Mouse (Mus musculus): ENCODE measurements at regions not wholly inside any gene's neighbourhood (a gene's known extent, or its start where the extent isn't known, plus 50 kb on each side); places are given as distances from the start of the nearest gene placed in this dataset.

GRCm38 (mm10) chrX:11716773-11717172, 389.2 kb downstream of the H2al1j start:
- DNase-seq (ENCODE audit: low spot score) = no peak

DNA sequence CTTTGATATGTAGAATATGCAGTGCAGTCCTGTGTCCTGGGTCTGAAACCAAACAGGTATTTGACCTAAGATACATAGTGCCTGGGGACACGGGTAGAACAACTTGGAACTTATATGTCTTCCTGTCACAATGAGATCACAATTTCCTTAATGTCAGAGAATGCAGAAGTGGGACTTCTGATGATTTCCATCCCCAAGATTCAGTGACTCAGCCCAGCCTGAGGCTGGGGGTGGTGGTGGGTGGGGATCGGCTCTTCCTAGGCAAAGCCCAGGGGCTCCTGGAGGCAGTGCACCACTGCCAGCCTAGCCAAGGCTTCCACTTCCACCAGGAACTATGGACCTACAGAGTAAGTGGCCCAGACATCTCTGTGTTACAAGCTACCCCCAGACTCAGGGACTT, 391.2 kb downstream of the H2al1j start:
- no peak for DNase-seq (ENCODE audit: low spot score)

- peak; percentile 19 for DNase-seq (ENCODE audit: low spot score)
Measured at GRCm38 (mm10) chrX:11720517-11720916, 392.9 kb downstream of the H2al1j start.

- DNase-seq (ENCODE audit: low spot score) = no peak
Measured at GRCm38 (mm10) chrX:11722730-11723129, 395.1 kb downstream of the H2al1j start.

DNA sequence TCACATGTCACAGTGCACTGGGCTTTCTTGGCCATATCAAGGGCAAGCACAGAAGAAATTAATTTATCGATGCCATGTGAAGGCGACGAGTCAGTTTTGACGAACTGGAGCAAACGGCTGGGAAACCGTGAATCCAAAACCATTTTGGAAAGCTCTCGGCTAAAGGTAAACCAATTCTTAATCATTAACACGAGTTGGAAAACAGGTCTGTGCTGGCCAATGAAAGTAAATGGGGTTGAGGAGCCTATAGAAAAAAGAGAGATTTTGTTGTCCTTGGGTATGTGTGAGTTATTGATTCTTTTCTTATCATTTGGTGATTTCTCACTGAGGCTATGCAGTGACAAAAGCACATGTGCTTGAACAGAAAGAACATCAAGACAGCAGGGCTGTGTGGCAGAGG, 397.1 kb downstream of the H2al1j start:
- no peak for DNase-seq (ENCODE audit: low spot score)

GRCm38 (mm10) chrX:11726524-11727231, 399.1 kb downstream of the H2al1j start:
- DNase-seq (ENCODE audit: low spot score) = no peak

DNA sequence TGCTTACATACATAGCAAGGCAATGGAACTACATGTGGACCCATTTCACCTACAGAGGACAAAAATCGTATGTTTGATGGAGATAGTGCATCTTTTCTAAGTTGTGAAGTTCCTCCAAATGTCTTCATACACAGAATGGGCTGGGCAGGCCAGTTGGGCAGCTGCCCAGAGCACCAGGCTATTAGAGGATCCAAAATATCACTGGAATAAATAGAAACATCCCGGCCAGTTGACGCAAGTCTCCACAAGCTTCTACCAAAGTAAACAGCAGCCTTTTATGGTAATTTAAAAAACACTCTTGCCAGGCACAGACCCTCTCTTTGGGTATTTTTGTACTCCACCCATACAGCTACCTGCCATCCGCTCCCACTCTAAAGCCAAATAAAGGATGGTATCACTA, 400.9 kb downstream of the H2al1j start:
- DNase-seq (ENCODE audit: low spot score) = no peak

DNA sequence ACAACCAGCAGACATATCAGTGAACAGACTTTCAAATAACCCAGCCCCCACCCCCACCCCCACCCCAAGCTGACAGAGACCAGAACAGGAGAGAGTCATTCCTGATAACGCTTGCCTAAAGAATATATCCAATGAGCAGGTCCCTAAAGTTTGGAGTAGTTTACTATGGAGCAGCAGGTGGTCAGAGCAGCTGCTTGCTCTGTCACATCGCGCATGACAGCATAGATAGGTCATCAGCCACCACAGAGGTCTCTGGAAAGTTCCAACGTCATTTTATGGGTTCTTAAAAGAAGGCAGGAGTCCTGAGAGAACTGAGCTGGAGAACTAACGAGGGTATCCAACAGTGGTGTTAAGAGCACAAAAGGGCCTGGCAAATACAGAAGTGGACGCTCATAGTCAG, 402.4 kb downstream of the H2al1j start:
- DNase-seq (ENCODE audit: low spot score) = no peak

DNA sequence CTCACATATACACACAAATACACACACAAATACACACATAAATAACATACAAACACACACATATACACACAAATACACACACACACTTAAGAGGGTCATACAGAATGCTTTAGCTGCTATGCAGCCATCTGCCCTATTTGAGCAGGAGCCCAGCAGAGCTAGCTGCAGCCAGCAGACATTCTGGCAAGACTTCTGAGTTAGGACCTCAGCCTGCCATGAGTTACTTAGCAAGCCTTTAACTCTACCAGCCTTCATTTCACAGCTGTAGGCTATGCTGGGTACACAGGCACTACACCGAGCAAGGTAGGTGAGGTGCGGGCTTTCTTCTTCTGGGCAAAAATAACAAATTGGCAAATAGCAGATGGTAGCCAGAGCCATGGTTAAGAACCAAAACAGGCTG, 404.7 kb downstream of the H2al1j start:
- DNase-seq (ENCODE audit: low spot score) = no peak

DNA sequence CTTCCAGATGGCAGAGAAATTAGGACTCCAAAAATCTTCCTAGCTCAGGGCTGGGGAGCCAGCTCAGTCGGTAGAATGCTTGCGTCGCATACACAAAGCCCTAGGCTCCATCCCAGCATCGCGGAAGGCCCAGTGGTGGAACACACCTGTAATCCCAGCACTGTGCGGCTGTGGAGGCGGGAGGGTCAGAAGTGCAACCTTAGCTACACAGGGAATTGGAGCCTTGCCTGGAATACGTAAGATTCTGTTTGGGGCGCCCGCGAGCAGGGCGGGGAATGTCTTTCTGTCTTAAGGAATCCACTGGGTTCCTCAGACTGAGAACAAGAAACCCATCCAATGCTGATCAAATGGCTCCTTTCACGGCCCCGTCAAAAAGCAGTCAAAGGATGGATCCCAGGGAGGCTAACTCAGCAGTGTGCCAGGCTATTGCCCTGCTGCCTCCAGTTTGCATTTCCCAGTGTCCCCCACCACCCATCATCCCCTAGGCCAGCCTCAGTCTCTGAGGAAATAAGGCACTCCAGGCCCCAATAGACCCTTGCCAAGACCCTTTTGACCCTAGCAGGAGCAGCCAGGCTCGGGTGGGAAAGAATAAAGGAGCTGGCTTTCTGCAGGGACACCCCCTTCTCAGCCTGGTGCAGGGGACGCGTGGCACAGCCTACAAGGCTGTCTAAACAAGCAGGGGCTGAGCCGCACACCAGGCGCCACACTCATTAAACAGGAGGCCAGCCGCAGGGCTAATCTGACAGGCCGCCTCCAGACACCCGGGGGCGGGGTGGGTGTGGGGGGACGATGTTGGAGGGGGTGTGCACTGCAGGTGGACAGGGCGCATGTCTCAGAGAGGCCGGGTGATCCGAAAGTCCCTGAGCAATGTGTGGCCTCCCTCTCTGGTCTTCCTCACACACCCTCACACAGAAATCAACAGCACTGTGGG, 407.1 kb downstream of the H2al1j start:
- no peak for DNase-seq (ENCODE audit: low spot score)

GRCm38 (mm10) chrX:11735516-11736170, 408.0 kb downstream of the H2al1j start:
- DNase-seq (ENCODE audit: low spot score) = peak; percentile 64

DNA sequence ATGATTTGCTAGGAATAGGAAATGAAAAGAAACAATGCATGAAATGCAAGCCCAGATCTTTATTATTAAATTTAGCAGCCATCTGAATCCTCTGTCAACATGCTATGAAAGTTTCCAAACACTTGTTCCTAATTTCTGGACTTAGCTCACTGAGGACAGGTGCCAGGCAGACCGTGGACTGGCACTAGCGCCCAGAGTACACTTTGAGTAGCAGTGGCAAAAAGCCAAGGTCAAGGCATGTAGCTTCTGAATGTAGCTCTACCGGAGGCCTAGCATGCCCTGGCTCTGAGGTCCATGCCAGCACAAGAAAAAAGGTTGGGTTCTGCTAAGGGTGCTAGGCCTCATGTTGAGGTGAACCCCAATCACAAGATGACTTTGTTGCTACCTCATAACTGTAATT, 408.9 kb downstream of the H2al1j start:
- peak; percentile 45 for DNase-seq (ENCODE audit: low spot score)

DNA sequence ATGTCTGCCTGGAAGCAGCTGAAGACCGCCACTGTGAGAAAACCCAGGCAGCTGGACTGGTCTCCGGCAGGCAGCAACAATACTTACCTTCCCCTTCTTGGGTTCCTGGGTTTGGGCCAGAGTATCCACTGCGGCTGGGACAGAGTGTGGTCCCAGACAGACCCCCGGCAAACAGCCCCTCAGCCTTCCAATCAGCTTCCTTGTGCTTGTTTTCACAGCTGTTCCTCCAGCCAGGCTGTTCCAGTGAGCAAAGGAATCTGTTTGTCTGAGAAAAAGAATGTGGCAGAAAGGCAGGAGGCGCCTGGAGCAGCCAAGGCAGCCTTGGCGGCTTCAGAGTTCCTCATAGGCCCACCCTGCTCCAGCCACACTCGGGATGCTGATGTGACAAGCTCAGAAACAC, 411.9 kb downstream of the H2al1j start:
- no peak for DNase-seq (ENCODE audit: low spot score)

- no peak for DNase-seq (ENCODE audit: low spot score)
Measured at GRCm38 (mm10) chrX:11745911-11746310, 414.2 kb downstream of the Bcor start.

DNA sequence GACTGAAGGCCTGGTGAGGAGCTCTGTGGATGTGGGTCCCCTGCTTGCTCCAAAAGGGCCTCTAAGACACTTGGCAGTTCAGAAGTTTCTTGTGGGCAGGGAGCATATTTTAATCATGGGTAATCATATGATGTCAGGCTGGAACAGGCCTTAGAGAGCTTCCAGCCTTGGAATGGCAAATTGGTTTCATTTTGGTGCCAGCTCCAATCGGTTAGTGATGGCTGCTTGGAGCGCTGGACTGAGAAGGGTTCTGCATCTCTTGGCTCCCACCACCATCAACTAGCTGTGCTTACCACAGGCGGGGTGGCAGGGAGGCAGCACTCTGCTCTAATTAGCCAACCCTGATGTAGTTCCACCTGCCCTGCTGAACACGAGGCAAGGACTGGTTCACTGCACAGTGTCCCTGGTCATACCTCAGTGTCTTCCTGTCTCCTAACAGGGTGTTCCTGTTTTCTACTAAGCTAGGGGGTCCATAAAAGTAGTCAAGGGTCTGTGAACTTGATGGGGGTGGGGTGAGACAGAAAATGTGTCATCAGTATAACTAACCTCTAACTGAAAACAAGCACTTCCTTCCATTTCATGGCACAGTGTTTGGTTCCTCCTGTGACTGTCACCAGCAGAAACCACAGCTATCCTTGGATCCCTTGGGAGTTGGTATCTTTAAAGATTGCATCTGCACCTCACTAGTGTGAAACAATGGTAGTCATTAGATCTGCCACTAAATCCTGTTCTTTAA, 412.6 kb downstream of the Bcor start:
- DNase-seq (ENCODE audit: low spot score) = no peak

GRCm38 (mm10) chrX:11748278-11748677, 411.9 kb downstream of the Bcor start:
- peak; percentile 31 for DNase-seq (ENCODE audit: low spot score)

- DNase-seq (ENCODE audit: low spot score) = no peak
Measured at GRCm38 (mm10) chrX:11752513-11752912, 407.6 kb downstream of the Bcor start.

- DNase-seq (ENCODE audit: low spot score) = no peak
Measured at GRCm38 (mm10) chrX:11752973-11753590, 407.1 kb downstream of the Bcor start.

- no peak for DNase-seq (ENCODE audit: low spot score)
Measured at GRCm38 (mm10) chrX:11755046-11755445, 405.1 kb downstream of the Bcor start.

DNA sequence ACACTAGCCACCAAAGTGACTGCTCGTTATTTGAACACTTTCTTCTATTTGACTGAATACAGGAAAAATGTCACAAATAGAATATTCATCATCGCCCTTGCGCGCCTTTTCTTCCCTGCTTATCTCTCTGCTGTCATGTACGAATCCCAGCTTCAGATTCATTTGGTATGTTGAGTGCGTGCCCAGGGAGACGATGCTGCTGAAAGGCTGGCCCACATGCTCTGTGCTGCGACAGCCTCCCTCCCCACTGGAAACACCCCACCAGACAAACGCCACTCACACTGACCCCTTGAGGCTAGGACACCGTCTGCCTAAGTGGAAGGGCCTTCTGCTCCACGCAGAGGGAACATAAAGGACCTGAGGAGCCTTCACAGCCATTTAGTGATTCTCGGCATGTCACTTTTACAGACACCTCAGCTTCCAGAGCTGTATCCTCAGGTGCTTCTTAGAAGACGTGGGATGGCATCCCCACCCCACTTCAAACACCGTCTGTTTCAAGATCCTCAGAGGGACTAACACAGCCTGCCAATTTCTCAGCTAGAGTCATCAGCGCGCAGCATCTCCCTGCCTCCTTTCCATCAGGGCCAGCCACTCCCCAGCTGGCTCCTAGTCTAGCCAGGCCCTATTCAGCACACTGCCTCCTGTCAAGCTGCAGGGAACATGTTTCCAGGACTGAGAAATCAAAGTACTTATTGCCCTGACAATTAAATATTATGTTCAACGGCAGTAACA, 396.6 kb downstream of the Bcor start:
- DNase-seq (ENCODE audit: low spot score) = no peak
